Mouse (Mus musculus) liver, embryonic 15.5 days (tissue): ENCODE data around the gene Mad2l1bp. TPM values are rescaled to one million over a fixed set of nuclear protein-coding genes. Genes with fewer than 3 reads are reported as not detected.

Experiments
- ATAC-seq: fragments of 200-750 bp; cut with Nextera tagmentation; 2 replicates; pipeline ENCODE4 v1.8.0; 2017; ENCODE audit warnings: moderate number of reproducible peaks, mild to moderate bottlenecking, moderate library complexity; ENCODE audit not compliant: insufficient read depth
- H3K27ac ChIP-seq: fragments of 300-500 bp; sonication (generic); replicated peaks from 2 replicates; pipeline ENCODE4 v1.5.1; 2015; ENCODE audit warnings: mild to moderate bottlenecking, inconsistent platforms
- H3K27me3 ChIP-seq: fragments of 300-500 bp; sonication (generic); 2 replicates; pipeline ENCODE4 v1.6.1; 2015; ENCODE audit warnings: mild to moderate bottlenecking, inconsistent platforms
- H3K36me3 ChIP-seq: fragments of 300-500 bp; sonication (generic); replicated peaks from 2 replicates; pipeline ENCODE4 v1.6.1; 2015; ENCODE audit warnings: moderate library complexity, mild to moderate bottlenecking, inconsistent platforms
- H3K4me1 ChIP-seq: fragments of 300-500 bp; sonication (generic); replicated peaks from 2 replicates; pipeline ENCODE4 v1.6.1; 2015; ENCODE audit warnings: inconsistent platforms
- H3K4me2 ChIP-seq: fragments of 300-500 bp; sonication (generic); 2 replicates; pipeline ENCODE4 v1.6.1; 2015; ENCODE audit warnings: moderate library complexity, mild to moderate bottlenecking, inconsistent platforms
- H3K4me3 ChIP-seq: fragments of 300-500 bp; sonication (generic); replicated peaks from 2 replicates; pipeline ENCODE4 v1.5.1; 2015; ENCODE audit warnings: mild to moderate bottlenecking, inconsistent platforms
- H3K9ac ChIP-seq: fragments of 300-500 bp; sonication (generic); 2 replicates; pipeline ENCODE4 v1.6.1; 2015; ENCODE audit warnings: moderate library complexity, mild to moderate bottlenecking, inconsistent platforms
- H3K9me3 ChIP-seq: fragments of 300-500 bp; sonication (generic); replicated peaks from 2 replicates; pipeline ENCODE4 v1.6.1; 2016; ENCODE audit warnings: inconsistent platforms
- WGBS: fragments of 180-500 bp; shearing (Covaris S2); methylation state at CpG from one replicate; pipeline ENCODE4 v1.1.7; 2015; ENCODE audit warnings: mixed read lengths; ENCODE audit not compliant: insufficient replicate concordance; 5-methylcytosine and 5-hydroxymethylcytosine counted together
- polyA plus RNA-seq: library from polyadenylated mRNA; unstranded; fragments of >200 nt; fragmentation: Nextera tagmentation; extraction: Ambion mirVana; gene quantifications from 2 replicates; pipeline ENCODE4 v1.2.1, GENCODE M21; 2015

Mad2l1bp gene
- polyA plus RNA-seq, 1 experiment from 2014 or later = 42.5 TPM

DNA sequence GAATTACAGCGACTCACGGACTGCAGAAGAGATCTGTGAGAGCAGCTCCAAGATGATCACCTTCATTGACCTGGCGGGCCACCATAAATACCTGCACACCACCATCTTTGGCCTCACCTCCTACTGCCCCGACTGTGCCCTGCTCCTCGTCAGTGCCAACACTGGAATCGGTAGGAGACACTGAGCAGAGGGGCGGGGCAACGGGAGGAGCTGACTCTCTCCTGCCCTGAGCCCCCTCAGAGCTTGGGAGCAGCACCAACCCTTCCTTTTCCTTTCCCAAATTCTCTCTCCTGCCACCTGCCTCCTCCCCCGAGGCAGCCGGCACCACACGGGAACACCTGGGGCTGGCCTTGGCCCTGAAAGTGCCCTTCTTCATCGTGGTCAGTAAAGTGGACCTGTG lies 12.1 kb upstream of the Mad2l1bp start:
- no peak overlapping the region for H3K27ac ChIP-seq
- H3K4me1 ChIP-seq = peaks cover 45% of the 10 kb centered on the region
- H3K9ac ChIP-seq = no peak overlapping the region
- no peak overlapping the region for H3K4me3 ChIP-seq
- 90% methylated on average over 12 of the region's 12 CpGs for WGBS
- no peaks in the 10 kb centered on the region for H3K27me3 ChIP-seq
- peaks cover 88% of the 10 kb centered on the region for H3K36me3 ChIP-seq
- H3K4me2 ChIP-seq = no peak overlapping the region
- no peak for ATAC-seq
- no peaks in the 10 kb centered on the region for H3K9me3 ChIP-seq

DNA sequence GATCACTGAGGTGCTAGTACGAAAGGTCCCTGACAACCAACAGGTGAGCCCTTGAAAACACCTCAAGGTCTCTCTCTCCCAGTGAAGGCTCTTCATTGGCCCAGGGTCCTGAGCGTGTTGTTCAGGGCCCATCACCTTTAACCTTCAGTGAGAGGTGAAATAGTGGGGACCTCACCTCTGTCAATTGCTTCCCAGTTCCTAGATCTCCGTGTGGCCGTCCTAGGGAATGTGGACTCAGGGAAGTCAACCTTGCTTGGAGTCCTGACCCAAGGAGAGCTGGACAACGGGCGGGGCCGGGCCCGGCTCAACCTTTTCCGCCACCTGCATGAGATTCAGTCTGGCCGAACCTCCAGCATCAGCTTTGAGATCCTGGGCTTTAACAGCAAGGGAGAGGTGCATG lies 11.4 kb upstream of the Mad2l1bp start:
- Histone ChIP-seq H3K36me3 (peaks cover 81% of the 10 kb centered on the region), H3K4me3 (no peak overlapping the region), H3K27me3 (no peaks in the 10 kb centered on the region), H3K4me1 (peaks cover 45% of the 10 kb centered on the region), H3K9me3 (no peaks in the 10 kb centered on the region), H3K4me2 (no peak overlapping the region), H3K9ac (no peak overlapping the region), H3K27ac (no peak overlapping the region)
- ATAC-seq = no peak
- WGBS = 87% methylated on average over 10 of the region's 10 CpGs

DNA sequence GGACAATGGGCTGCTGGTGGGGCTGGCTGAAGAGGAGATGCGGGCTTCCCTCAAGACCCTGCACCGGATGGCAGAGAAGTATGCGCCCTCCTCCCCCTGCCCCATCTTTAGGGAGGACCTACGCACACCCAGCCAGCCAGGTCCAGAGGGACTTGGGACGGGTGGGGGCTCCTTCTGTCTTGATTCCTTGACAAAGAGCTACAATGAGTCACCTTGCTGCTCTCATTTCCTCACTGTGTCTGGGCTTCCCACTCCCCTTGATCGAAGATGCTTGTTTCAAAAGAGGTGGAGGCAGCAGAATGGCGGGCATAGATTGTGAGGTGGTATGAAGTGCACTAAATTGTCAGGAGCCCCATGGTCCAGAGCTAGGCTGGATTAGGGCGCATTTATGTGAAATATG lies 10.9 kb upstream of the Mad2l1bp start:
- Histone ChIP-seq H3K9ac (no peak overlapping the region), H3K4me3 (no peak overlapping the region), H3K36me3 (peaks cover 77% of the 10 kb centered on the region), H3K4me2 (no peak overlapping the region), H3K27me3 (no peaks in the 10 kb centered on the region), H3K27ac (no peak overlapping the region), H3K4me1 (peaks cover 45% of the 10 kb centered on the region), H3K9me3 (no peaks in the 10 kb centered on the region)
- WGBS = 87% methylated on average over 8 of the region's 8 CpGs
- ATAC-seq = no peak

DNA sequence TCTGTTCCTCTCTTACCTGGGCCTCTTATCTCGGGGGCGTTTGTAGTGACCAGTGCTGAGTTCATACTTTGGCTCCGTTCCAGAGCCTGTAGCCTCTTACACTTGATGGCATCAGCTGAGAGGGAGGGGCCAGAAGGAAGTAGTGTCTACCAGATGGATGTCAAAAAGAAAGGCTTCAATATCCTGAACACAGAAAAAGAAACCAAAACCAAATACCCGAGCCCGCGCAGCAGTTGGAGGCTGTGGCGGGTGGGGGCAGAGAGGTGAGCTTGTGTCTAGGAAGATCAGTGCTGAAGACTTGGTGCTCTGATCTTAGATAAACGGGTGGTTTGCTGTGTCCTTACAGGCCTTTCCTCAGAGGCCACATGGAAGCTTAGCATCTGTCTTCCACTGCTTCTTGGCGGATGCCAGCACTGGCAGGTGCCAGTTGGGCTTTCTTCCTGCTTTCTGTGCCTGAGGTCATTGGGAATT lies 9.6 kb upstream of the Mad2l1bp start:
- ATAC-seq = no peak
- peak overlapping the region; percentile 79 for H3K27ac ChIP-seq
- no peaks in the 10 kb centered on the region for H3K9me3 ChIP-seq
- peak overlapping the region; percentile 80 for H3K4me3 ChIP-seq
- H3K4me2 ChIP-seq = peak overlapping the region; percentile 80
- peaks cover 45% of the 10 kb centered on the region for H3K4me1 ChIP-seq
- H3K36me3 ChIP-seq = peaks cover 63% of the 10 kb centered on the region
- WGBS = 25% methylated on average over 9 of the region's 9 CpGs
- H3K9ac ChIP-seq = peak overlapping the region; percentile 86
- no peaks in the 10 kb centered on the region for H3K27me3 ChIP-seq

DNA sequence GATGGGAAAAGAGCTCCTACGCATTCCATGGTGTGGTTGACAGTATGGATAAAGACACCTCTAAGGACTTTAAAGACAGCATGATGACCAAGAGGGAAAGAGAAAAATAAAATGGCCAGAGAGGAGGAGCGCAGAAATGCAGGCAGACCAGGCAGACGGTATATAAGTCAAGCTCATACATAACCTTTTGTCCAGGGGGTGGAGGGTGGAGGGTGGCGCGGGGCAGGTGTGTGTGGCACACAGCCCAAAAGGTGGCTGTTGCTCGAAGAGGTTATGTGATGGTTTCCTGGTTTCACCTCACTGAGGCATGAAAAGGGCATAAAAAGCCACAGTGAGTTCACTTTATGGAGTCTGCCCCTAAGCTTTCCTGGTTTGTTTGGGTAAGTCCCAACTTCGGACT lies 9.2 kb upstream of the Mad2l1bp start:
- Histone ChIP-seq H3K4me1 (peaks cover 45% of the 10 kb centered on the region), H3K27ac (peak overlapping the region; percentile 79), H3K36me3 (peaks cover 59% of the 10 kb centered on the region), H3K9ac (peak overlapping the region; percentile 86; the same call in 1 of the 2 replicates), H3K4me3 (peak overlapping the region; percentile 80), H3K27me3 (no peaks in the 10 kb centered on the region), H3K9me3 (no peaks in the 10 kb centered on the region), H3K4me2 (peak overlapping the region; percentile 80)
- no peak for ATAC-seq
- 61% methylated on average over 7 of the region's 7 CpGs for WGBS

DNA sequence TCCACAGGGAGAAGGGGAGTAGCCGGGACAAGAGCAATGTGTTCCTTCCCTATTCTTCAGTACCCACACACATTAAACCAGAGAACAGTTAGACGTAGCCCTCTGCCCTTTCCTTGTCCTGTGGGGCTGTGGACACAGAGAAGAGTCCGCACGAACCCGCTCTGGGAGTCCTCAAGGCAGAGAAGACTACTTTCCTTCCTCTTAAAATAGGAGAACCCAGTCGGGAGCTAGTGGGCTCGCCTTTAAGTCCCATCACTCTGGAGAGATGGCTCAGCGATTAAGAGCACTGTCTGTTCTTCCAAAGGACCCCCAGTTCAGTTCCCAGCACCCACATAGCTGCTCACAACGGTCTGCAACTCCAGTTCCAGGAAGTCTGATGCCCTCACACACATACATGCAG lies 8.4 kb upstream of the Mad2l1bp start:
- H3K4me3 ChIP-seq = peak overlapping the region; percentile 80
- WGBS = 43% methylated on average over 9 of the region's 9 CpGs
- ATAC-seq = no peak
- peak overlapping the region; percentile 86 for H3K9ac ChIP-seq
- no peaks in the 10 kb centered on the region for H3K27me3 ChIP-seq
- peaks cover 53% of the 10 kb centered on the region for H3K4me1 ChIP-seq
- peak overlapping the region; percentile 79 for H3K27ac ChIP-seq
- H3K9me3 ChIP-seq = no peaks in the 10 kb centered on the region
- peaks cover 51% of the 10 kb centered on the region for H3K36me3 ChIP-seq
- peak overlapping the region; percentile 80 for H3K4me2 ChIP-seq

DNA sequence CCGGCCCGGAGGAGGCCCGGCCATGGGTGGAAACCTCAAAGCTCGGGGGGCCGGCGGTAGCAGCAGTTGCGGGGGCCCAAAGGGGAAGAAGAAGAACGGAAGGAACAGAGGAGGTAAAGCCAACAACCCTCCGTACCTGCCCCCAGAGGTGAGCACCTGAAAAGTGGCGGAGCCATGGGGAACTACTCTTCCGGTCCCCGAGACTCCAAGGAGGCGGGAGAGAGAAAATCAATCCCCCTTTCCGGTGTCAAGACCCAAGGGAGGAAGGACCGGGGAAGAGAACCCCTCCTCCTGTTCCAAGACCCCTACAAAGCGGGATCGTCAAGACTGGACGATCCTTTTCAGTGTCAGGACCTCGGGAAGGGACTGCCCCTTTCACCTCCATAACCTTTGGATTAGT lies 7.8 kb upstream of the Mad2l1bp start:
- no peaks in the 10 kb centered on the region for H3K9me3 ChIP-seq
- peaks cover 56% of the 10 kb centered on the region for H3K4me1 ChIP-seq
- peak overlapping the region; percentile 80 for H3K4me2 ChIP-seq
- H3K9ac ChIP-seq = peak overlapping the region; percentile 86
- peak overlapping the region; percentile 79 for H3K27ac ChIP-seq
- H3K4me3 ChIP-seq = peak overlapping the region; percentile 80
- no peaks in the 10 kb centered on the region for H3K27me3 ChIP-seq
- H3K36me3 ChIP-seq = peaks cover 45% of the 10 kb centered on the region
- 0% methylated on average over 19 of the region's 19 CpGs for WGBS
- no peak for ATAC-seq

DNA sequence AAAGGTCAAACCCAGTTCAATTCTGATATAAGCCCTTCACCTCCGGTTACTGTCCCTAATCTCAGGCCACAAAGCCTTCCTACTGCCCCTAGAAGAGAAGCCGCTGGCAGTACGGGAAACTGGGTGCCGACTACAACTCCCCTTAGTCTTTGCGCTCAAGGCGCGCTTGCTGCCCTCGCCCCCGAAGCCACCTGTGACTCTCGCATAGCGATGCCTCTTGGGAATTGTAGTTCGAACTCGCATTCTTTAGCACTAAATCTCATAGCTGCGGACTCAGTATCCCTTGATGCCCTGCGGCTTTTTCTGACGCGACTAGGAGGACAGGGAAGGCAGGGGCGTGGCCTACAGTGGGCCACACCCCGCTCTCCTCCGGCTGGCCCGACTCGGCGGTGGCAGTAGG lies 7.3 kb upstream of the Mad2l1bp start, which contains the start of gene Gtpbp2:
TSS of gene Gtpbp2 (plus strand) at position 347 of the 400 bp plus-strand sequence.
- peaks cover 61% of the 10 kb centered on the region for H3K4me1 ChIP-seq
- WGBS = 0% methylated on average over 23 of the region's 23 CpGs

DNA sequence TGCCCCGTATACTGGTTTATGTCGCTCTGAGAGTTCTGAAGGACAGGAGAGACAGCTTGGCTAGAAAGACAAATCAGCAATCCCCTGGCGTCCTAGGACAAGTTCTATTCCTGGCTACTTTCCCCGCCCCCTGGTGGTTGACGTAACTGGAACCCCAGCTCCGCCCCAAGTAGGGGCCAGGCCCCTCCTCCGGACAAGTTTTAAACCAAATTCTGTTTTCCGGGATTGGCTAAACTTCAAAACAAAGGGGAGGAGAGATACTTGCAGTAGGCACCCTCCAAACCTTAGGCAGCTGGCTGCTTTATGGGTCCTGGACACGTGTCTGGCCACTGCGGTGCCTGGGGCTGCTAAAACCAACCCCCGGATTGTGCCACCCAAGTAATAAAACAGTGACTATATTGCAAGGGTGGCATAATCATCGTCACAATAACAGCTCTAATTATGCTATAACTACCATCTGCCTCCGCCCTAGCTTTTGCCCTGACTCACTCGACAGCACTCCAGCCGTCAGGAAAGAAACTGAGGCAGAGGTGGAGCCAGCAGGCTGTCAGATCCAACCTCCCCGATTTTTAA lies 6.8 kb upstream of the Mad2l1bp start:
- peak overlapping the region; percentile 78 for H3K4me2 ChIP-seq
- peak; percentile 64 for ATAC-seq
- H3K9ac ChIP-seq = peak overlapping the region; percentile 86
- peaks cover 65% of the 10 kb centered on the region for H3K4me1 ChIP-seq
- H3K4me3 ChIP-seq = peak overlapping the region; percentile 80
- H3K36me3 ChIP-seq = peaks cover 35% of the 10 kb centered on the region
- H3K27me3 ChIP-seq = no peaks in the 10 kb centered on the region
- peak overlapping the region; percentile 99 for H3K27ac ChIP-seq
- WGBS = under 1% methylated on average over 16 of the region's 16 CpGs
- no peaks in the 10 kb centered on the region for H3K9me3 ChIP-seq

More for the DNA sequence above, 7.3 kb upstream of the Mad2l1bp start, which contains the start of gene Gtpbp2:
- Histone ChIP-seq H3K36me3 (peaks cover 40% of the 10 kb centered on the region), H3K4me2 (peak within 1 kb of the TSS; percentile 80), H3K27me3 (no peaks in the 10 kb centered on the region), H3K27ac (peak within 1 kb of the TSS; percentile 99), H3K4me3 (peak within 1 kb of the TSS; percentile 80), H3K9ac (peak within 1 kb of the TSS; percentile 86), H3K9me3 (no peaks in the 10 kb centered on the region)
- ATAC-seq = peak; percentile 79

DNA sequence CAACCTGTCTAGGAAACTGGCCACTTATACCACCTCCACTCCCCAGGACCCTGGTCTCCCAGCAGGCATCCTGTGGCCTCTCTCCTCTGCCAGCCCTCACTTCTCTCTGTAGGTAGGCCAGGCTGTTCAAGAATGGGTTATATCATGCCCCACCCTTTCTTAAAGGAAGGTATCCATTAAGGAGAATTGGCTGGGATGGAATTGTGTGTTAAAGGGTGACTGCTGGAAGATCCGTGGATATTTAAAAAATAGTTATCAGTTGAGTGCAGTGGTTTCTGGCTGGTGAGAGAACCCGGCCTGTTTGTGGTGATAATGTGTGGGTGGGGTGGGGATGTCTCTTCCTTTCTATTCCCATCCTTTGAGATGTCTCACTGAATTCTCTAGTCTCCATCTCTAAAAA lies 5.9 kb upstream of the Mad2l1bp start:
- no peaks in the 10 kb centered on the region for H3K9me3 ChIP-seq
- peak overlapping the region; percentile 99 for H3K27ac ChIP-seq
- H3K4me2 ChIP-seq = peak overlapping the region; percentile 78
- H3K36me3 ChIP-seq = peaks cover 26% of the 10 kb centered on the region
- no peaks in the 10 kb centered on the region for H3K27me3 ChIP-seq
- peak overlapping the region; percentile 80 for H3K4me3 ChIP-seq
- H3K9ac ChIP-seq = peak overlapping the region; percentile 86
- peak; percentile 50 for ATAC-seq
- 14% methylated on average over 2 of the region's 2 CpGs for WGBS
- H3K4me1 ChIP-seq = peaks cover 68% of the 10 kb centered on the region

DNA sequence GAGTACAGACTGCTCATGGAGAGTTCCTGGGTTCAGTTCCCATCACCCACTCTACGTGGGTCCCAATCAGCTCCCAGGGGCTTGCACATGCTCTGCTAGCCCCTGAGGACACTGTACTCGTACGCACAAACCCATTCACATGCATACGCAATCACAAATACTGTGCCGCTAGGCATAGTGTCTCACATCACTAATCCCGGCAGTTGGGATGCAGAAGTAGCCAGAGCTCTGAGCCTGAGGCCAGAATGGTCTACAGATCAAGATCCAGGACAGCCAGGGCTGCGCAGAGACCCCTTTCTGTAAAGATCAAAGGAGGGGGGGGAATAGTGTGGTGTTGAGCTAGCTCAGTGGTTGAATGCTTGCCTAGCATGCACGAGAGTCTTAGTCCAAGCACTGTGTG lies 3.8 kb upstream of the Mad2l1bp start:
- Histone ChIP-seq H3K4me2 (peak overlapping the region; percentile 66), H3K9ac (peak overlapping the region; percentile 40), H3K4me1 (peaks cover 64% of the 10 kb centered on the region)

More for the DNA sequence above, 3.8 kb upstream of the Mad2l1bp start:
- no peaks in the 10 kb centered on the region for H3K27me3 ChIP-seq
- 91% methylated on average over 8 of the region's 8 CpGs for WGBS
- H3K9me3 ChIP-seq = no peaks in the 10 kb centered on the region
- peak overlapping the region; percentile 94 for H3K27ac ChIP-seq
- H3K4me3 ChIP-seq = peak overlapping the region; percentile 36
- H3K36me3 ChIP-seq = peaks cover 9% of the 10 kb centered on the region; the same call in 1 of the 2 replicates
- ATAC-seq = no peak
